Mouse (Mus musculus): ENCODE measurements around the gene Twist2. TPM values are rescaled to one million over a fixed set of nuclear protein-coding genes. Genes with fewer than 3 reads are reported as not detected.

Twist2 gene
- polyA plus RNA-seq, 1 experiment from 2014 or later: 2.8 TPM

GRCm38 (mm10) chr1:91856771-91857664 is 55.8 kb downstream of the Twist2 start:
- no peak for ATAC-seq (ENCODE audit: low FRiP score)
- Histone ChIP-seq H3K36me3 (no peaks in the 10 kb centered on the region), H3K27me3 (replicated peaks) (no peaks in the 10 kb centered on the region), H3K4me2 (no peak overlapping the region), H3K4me1 (no peaks in the 10 kb centered on the region), H3K9me3 (replicated peaks) (no peaks in the 10 kb centered on the region), H3K4me3 (replicated peaks) (no peak overlapping the region), H3K27ac (replicated peaks) (no peak overlapping the region), H3K9ac (replicated peaks) (no peak overlapping the region)
- WGBS: 80% methylated on average over 9 of the region's 9 CpGs

- no peak overlapping the region for H3K4me3 ChIP-seq (replicated peaks)
- WGBS: 86% methylated on average over 11 of the region's 11 CpGs
- H3K4me1 ChIP-seq: no peaks in the 10 kb centered on the region
- H3K4me2 ChIP-seq: no peak overlapping the region
- no peaks in the 10 kb centered on the region for H3K27me3 ChIP-seq (replicated peaks)
- no peak for ATAC-seq (ENCODE audit: low FRiP score)
- no peak overlapping the region for H3K9ac ChIP-seq (replicated peaks)
- no peaks in the 10 kb centered on the region for H3K36me3 ChIP-seq
- no peaks in the 10 kb centered on the region for H3K9me3 ChIP-seq (replicated peaks)
- H3K27ac ChIP-seq (replicated peaks): no peak overlapping the region
Observed at GRCm38 (mm10) chr1:91858101-91858790, 57.0 kb downstream of the Twist2 start.

- Histone ChIP-seq H3K4me1 (no peaks in the 10 kb centered on the region), H3K9ac (replicated peaks) (no peak overlapping the region), H3K27me3 (replicated peaks) (no peaks in the 10 kb centered on the region), H3K9me3 (replicated peaks) (no peaks in the 10 kb centered on the region), H3K4me2 (no peak overlapping the region), H3K36me3 (no peaks in the 10 kb centered on the region), H3K4me3 (replicated peaks) (no peak overlapping the region), H3K27ac (replicated peaks) (no peak overlapping the region)
- 92% methylated on average over 1 of the region's 1 CpGs for WGBS
- ATAC-seq (ENCODE audit: low FRiP score): no peak
Observed at GRCm38 (mm10) chr1:91858901-91859300, 57.6 kb downstream of the Twist2 start.

- no peak overlapping the region for H3K4me3 ChIP-seq (replicated peaks)
- WGBS: 86% methylated on average over 7 of the region's 7 CpGs
- H3K27ac ChIP-seq (replicated peaks): no peak overlapping the region
- no peak overlapping the region for H3K4me2 ChIP-seq
- no peaks in the 10 kb centered on the region for H3K4me1 ChIP-seq
- H3K27me3 ChIP-seq (replicated peaks): no peaks in the 10 kb centered on the region
- no peaks in the 10 kb centered on the region for H3K36me3 ChIP-seq
- H3K9ac ChIP-seq (replicated peaks): no peak overlapping the region
- no peaks in the 10 kb centered on the region for H3K9me3 ChIP-seq (replicated peaks)
- no peak for ATAC-seq (ENCODE audit: low FRiP score)
Observed at GRCm38 (mm10) chr1:91861511-91861910, 60.2 kb downstream of the Twist2 start.

DNA sequence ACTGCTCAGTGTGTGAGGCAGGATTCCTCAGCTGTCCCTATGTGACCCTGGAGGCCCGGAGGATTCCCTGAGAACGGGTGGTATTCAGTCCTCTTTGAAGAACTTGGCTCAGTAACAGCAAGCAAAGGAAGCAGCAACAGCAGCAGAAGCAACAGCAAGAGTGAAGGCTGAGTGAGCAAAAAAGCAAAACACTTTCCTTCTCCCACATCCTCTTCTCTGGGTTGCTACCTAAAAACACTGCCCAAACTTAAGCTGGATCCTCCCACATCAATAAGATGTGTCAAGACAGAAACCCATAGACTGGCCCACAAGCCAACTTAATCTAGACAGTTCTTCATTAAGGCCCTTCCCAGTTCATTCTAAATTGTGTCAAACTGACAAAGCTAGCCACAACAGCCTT is 64.7 kb downstream of the Twist2 start:
- H3K4me1 ChIP-seq: 0 out of 2 replicates have a peak, but pooled peaks cover under 1% of the 10 kb centered on the region
- H3K4me3 ChIP-seq (replicated peaks): no peak overlapping the region
- no peaks in the 10 kb centered on the region for H3K36me3 ChIP-seq
- H3K27me3 ChIP-seq (replicated peaks): no peaks in the 10 kb centered on the region
- no peak overlapping the region for H3K9ac ChIP-seq (replicated peaks)
- WGBS: 76% methylated on average over 2 of the region's 2 CpGs
- no peak overlapping the region for H3K4me2 ChIP-seq
- no peak for ATAC-seq (ENCODE audit: low FRiP score)
- no peaks in the 10 kb centered on the region for H3K9me3 ChIP-seq (replicated peaks)
- no peak overlapping the region for H3K27ac ChIP-seq (replicated peaks)

DNA sequence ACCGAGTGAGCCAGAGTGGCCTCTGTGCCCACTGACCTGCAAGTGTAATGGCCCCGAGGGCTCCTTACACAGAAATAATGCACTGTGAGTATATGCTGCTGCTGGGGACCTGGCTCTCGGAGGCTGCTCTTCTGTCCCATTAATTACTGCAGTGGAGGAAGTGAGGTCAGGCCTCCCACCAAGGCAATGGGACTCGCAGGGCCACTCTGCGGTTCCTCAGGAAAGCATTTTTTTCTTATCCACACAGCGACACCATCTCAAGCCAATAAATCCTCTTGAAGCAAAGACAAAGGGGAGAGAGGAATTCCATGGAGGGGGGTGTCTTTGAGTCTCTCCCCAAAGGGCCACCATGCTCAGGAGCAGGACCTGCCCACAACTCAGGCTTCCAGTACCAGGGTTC is 69.8 kb downstream of the Twist2 start:
- no peak overlapping the region for H3K27ac ChIP-seq (replicated peaks)
- no peaks in the 10 kb centered on the region for H3K36me3 ChIP-seq
- no peaks in the 10 kb centered on the region for H3K9me3 ChIP-seq (replicated peaks)
- WGBS: 30% methylated on average over 6 of the region's 6 CpGs
- ATAC-seq (ENCODE audit: low FRiP score): no peak
- H3K4me2 ChIP-seq: no peak overlapping the region
- H3K27me3 ChIP-seq (replicated peaks): no peaks in the 10 kb centered on the region; the same call in 1 of the 2 replicates
- H3K4me3 ChIP-seq (replicated peaks): no peak overlapping the region
- H3K4me1 ChIP-seq: peaks cover 24% of the 10 kb centered on the region
- no peak overlapping the region for H3K9ac ChIP-seq (replicated peaks)

GRCm38 (mm10) chr1:91872388-91873059 is 71.3 kb downstream of the Twist2 start:
- ATAC-seq (ENCODE audit: low FRiP score): no peak; the same call in 1 of the 2 replicates
- Histone ChIP-seq H3K4me3 (replicated peaks) (no peak overlapping the region), H3K27ac (replicated peaks) (no peak overlapping the region), H3K27me3 (replicated peaks) (no peaks in the 10 kb centered on the region; the same call in 1 of the 2 replicates), H3K9ac (replicated peaks) (no peak overlapping the region), H3K9me3 (replicated peaks) (no peaks in the 10 kb centered on the region), H3K4me1 (peaks cover 24% of the 10 kb centered on the region), H3K36me3 (no peaks in the 10 kb centered on the region), H3K4me2 (no peak overlapping the region)
- WGBS: 56% methylated on average over 8 of the region's 8 CpGs

GRCm38 (mm10) chr1:91873572-91874285 is 72.5 kb downstream of the Twist2 start:
- Histone ChIP-seq H3K9ac (replicated peaks) (no peak overlapping the region), H3K4me1 (peaks cover 26% of the 10 kb centered on the region), H3K27ac (replicated peaks) (no peak overlapping the region), H3K4me3 (replicated peaks) (no peak overlapping the region), H3K36me3 (no peaks in the 10 kb centered on the region), H3K4me2 (no peak overlapping the region), H3K9me3 (replicated peaks) (no peaks in the 10 kb centered on the region), H3K27me3 (replicated peaks) (no peaks in the 10 kb centered on the region; the same call in 1 of the 2 replicates)
- WGBS: 69% methylated on average over 10 of the region's 10 CpGs
- ATAC-seq (ENCODE audit: low FRiP score): peak; percentile 31; the same call in 1 of the 2 replicates

- WGBS: 18% methylated on average over 2 of the region's 2 CpGs
- Histone ChIP-seq H3K27ac (replicated peaks) (no peak overlapping the region), H3K4me3 (replicated peaks) (no peak overlapping the region), H3K9ac (replicated peaks) (no peak overlapping the region), H3K4me1 (peaks cover 27% of the 10 kb centered on the region), H3K4me2 (no peak overlapping the region), H3K36me3 (no peaks in the 10 kb centered on the region), H3K27me3 (replicated peaks) (no peaks in the 10 kb centered on the region; the same call in 1 of the 2 replicates), H3K9me3 (replicated peaks) (no peaks in the 10 kb centered on the region)
- ATAC-seq (ENCODE audit: low FRiP score): no peak
Observed at GRCm38 (mm10) chr1:91874633-91875032, 73.4 kb downstream of the Twist2 start.

DNA sequence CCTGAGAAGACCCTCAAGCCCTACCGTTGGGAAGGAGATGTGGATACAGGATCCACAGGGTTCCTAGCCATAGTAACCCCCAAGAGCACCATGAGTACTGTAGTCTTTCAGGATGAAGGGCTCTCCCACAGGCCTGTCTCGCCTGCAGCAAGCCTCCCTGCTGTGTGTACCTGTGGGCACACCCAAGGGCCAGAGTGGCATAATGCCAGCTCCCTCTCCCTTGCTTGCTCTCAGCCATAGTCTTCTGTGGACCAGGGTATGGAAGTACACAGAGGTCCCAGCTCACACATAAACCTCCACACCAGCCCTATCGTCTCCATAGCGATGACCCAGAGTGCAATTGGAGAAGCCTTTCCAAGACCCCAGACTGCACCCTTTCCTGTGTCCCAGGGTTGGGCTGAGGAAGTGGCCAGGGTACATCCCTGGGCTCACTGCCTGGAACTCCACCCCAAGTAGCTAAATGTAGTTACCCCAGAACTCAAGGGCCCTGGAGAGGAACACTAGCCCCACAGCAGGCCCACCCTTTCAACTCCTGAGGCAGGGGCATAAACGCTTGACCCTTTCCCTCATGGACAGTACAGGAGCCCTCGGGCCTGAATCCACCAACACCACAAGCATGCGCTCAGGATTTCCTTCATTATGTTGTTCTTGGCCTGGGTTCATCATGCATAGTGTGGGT is 73.9 kb downstream of the Twist2 start:
- peaks cover 27% of the 10 kb centered on the region for H3K4me1 ChIP-seq
- H3K9ac ChIP-seq (replicated peaks): no peak overlapping the region
- H3K27me3 ChIP-seq (replicated peaks): no peaks in the 10 kb centered on the region; the same call in 1 of the 2 replicates
- ATAC-seq (ENCODE audit: low FRiP score): no peak
- WGBS: 79% methylated on average over 7 of the region's 7 CpGs
- no peak overlapping the region for H3K4me2 ChIP-seq
- H3K36me3 ChIP-seq: no peaks in the 10 kb centered on the region
- no peak overlapping the region for H3K27ac ChIP-seq (replicated peaks)
- H3K4me3 ChIP-seq (replicated peaks): no peak overlapping the region
- H3K9me3 ChIP-seq (replicated peaks): no peaks in the 10 kb centered on the region

DNA sequence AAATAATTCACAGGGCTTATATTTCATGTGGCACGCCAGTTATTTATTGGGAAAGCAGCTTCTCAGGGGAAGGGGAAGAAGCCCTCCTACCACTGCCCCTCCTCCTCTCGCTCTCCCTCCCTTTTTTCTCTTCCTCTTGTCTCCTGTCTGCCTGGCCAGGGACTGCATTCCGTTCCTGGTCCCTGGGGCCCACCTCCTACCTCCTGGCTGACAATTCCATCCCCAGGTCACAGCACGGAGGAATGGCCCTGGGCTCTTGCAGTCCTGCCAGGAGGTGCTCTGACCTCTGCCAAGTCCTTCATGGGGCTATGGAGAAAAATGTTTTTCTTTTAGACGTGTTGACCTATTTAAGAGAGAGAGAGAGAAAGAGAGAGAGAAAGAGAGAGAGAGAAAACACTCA is 77.4 kb downstream of the Twist2 start:
- Histone ChIP-seq H3K4me1 (peaks cover 4% of the 10 kb centered on the region), H3K27ac (replicated peaks) (no peak overlapping the region), H3K9me3 (replicated peaks) (no peaks in the 10 kb centered on the region; the same call in 1 of the 2 replicates), H3K27me3 (replicated peaks) (no peaks in the 10 kb centered on the region), H3K4me2 (no peak overlapping the region), H3K9ac (replicated peaks) (no peak overlapping the region), H3K4me3 (replicated peaks) (no peak overlapping the region), H3K36me3 (no peaks in the 10 kb centered on the region)
- no peak for ATAC-seq (ENCODE audit: low FRiP score)
- WGBS: 38% methylated on average over 5 of the region's 5 CpGs
